In the genomic region with DNA sequence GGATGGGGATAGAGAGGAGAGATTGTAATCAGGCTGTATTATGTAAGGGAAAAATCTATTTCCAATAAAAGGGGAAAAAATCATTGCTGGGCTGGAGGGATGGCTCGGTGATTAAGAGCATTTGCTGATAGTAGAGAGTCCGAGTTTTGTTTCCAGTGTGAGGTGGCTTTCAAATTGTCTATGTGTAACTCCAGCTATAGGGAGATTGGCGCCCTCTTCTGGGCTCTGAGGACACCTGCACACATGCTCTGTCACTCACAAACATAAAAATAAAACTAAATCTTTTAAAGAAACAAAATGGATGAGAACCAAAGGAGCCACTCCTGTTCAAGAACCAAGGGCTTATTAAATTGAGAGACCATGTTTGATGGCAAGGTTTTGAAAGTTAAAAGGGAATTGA, we compare ENCODE assay signal across 8 mouse cellular contexts. TPM values are rescaled to one million over a fixed set of nuclear protein-coding genes. Genes with fewer than 3 reads are reported as not detected.
DNase-seq lines count a peak whose midpoint lies in the region; ATAC-seq and TF ChIP-seq lines count a peak whose summit lies in the region.

No protein-coding gene starts in this region.

- no peaks in the 10 kb centered on the region for H3K36me3 ChIP-seq in lung, postnatal 0 days (ENCODE audit: insufficient read depth, low read length)

- no peak for TF ChIP-seq EP300 in lung, postnatal 0 days (IDR thresholded peaks at IDR 0.05)

- H3K4me2 ChIP-seq in lung, postnatal 0 days (replicated peaks; ENCODE audit: low read depth, low read length): no peak overlapping the region

- WGBS in lung, postnatal 0 days: 30% methylated on average over 3 of the region's 3 CpGs
- 33% methylated on average over 3 of the region's 3 CpGs for WGBS in cerebellum, adult 2 months

- H3K27ac ChIP-seq in lung, postnatal 0 days (ENCODE audit: low read length): no peak overlapping the region
- no peak overlapping the region for H3K27ac ChIP-seq in cerebellum, adult 2 months (ENCODE audit: insufficient read depth, low read length)

- H3K4me3 ChIP-seq in lung, postnatal 0 days (ENCODE audit: low read depth, low read length): no peak overlapping the region
- no peak overlapping the region for H3K4me3 ChIP-seq in cerebellum, adult 2 months (replicated peaks; ENCODE audit: insufficient read depth, low read depth, low read length)

- H3K4me1 ChIP-seq in lung, postnatal 0 days (ENCODE audit: insufficient read depth, low read depth, low read length): no peaks in the 10 kb centered on the region
- no peaks in the 10 kb centered on the region for H3K4me1 ChIP-seq in cerebellum, adult 2 months (ENCODE audit: control insufficient read depth, insufficient read depth, low read length)

- H3K27me3 ChIP-seq in lung, postnatal 0 days (replicated peaks; ENCODE audit: insufficient read depth, low read length): no peaks in the 10 kb centered on the region
- H3K27me3 ChIP-seq in cerebellum, adult 2 months (ENCODE audit: control insufficient read depth, insufficient read depth, low read length): no peaks in the 10 kb centered on the region

- TF ChIP-seq POLR2A in cerebellum, adult 2 months (IDR thresholded peaks at IDR 0.05; ENCODE audit: borderline replicate concordance, insufficient read depth, low read length): no peak

- no peaks in the 10 kb centered on the region for H3K9me3 ChIP-seq in lung, postnatal 0 days (ENCODE audit: low read length)

- peak; percentile 5 for DNase-seq in gastrocnemius, adult 18-20 months (ENCODE audit: low spot score)
- no peak for DNase-seq in gastrocnemius, postnatal 14 days
- peak; percentile 42 for DNase-seq in lung, postnatal 0 days (ENCODE audit: low spot score)
- DNase-seq in lung, postnatal 10 days: no peak
- peak; percentile 30 to 38 for DNase-seq in cerebellum, adult 2 months
- peak; percentile 73 for DNase-seq in retina, postnatal 1 day
- no peak for DNase-seq in layer of hippocampus, adult 18-20 months (ENCODE audit: low spot score in 2 of 2)
- no peak for DNase-seq in T-cell, adult 2 months (ENCODE audit: low spot score)

- TF ChIP-seq CTCF in lung, postnatal 0 days (IDR thresholded peaks at IDR 0.05): peak; percentile 56
- peak; percentile 69 for TF ChIP-seq CTCF in cerebellum, adult 2 months (IDR thresholded peaks at IDR 0.05; ENCODE audit: borderline replicate concordance, insufficient read depth, low read depth, low read length)

- intact Hi-C loops in gastrocnemius, postnatal 14 days (cut with DNase I; ENCODE audit: low total_unique reads): no loop called here

- H3K9ac ChIP-seq in lung, postnatal 0 days (replicated peaks; ENCODE audit: low read depth): no peak overlapping the region

- no peak for ATAC-seq in lung, postnatal 0 days

RNA-seq across cellular contexts. Expression of gene Rtn1, which starts 8.9 kb away (rescaled TPM):
- total RNA-seq in gastrocnemius, adult 18-20 months (2021): 1 to 10 TPM; 1.9 to 2.3 TPM
- total RNA-seq in gastrocnemius, postnatal 14 days (2021): 1 to 10 TPM; 3.3 to 4.6 TPM
- 12.2 and 13.4 TPM in 2 replicates for polyA plus RNA-seq in lung, postnatal 0 days (2015; fragmentation: Nextera tagmentation; extraction: Ambion mirVana)
- polyA plus RNA-seq in cerebellum, adult 2 months (2012; rRNA removed): 941 and 958 TPM in 2 replicates
- total RNA-seq in layer of hippocampus, adult 18-20 months (2021): 1,000 to 10,000 TPM; 1,418 to 1,485 TPM

RNA-seq across cellular contexts. Expression of gene Lrrc9, which starts 23.9 kb away (rescaled TPM):
- total RNA-seq in gastrocnemius, adult 18-20 months (2021): under 1 TPM; 0.11 to 0.17 TPM
- total RNA-seq in gastrocnemius, postnatal 14 days (2021): under 1 TPM in 1 of 2 experiments, not detected in 1; 0.06 TPM
- polyA plus RNA-seq in lung, postnatal 0 days (2015; fragmentation: Nextera tagmentation; extraction: Ambion mirVana): 0.95 and 1.2 TPM in 2 replicates
- polyA plus RNA-seq in cerebellum, adult 2 months (2012; rRNA removed): 1.2 and 1.6 TPM in 2 replicates
- total RNA-seq in layer of hippocampus, adult 18-20 months (2021): 1 to 10 TPM; 2.2 to 2.6 TPM

Comparison
In these comparisons a context has a peak if more than half of its experiments do, and no peak if none do; other contexts are left out.
1. DNase-seq: peak in gastrocnemius, adult 18-20 months (single experiment), lung, postnatal 0 days (single experiment), cerebellum, adult 2 months (2 of 2) and retina, postnatal 1 day (single experiment); none in gastrocnemius, postnatal 14 days (single experiment), lung, postnatal 10 days (single experiment), layer of hippocampus, adult 18-20 months (0 of 2) and T-cell, adult 2 months (single experiment).
2. RNA of gene Rtn1, which starts 8.9 kb away (total RNA-seq): 1,418 to 1,485 TPM in layer of hippocampus, adult 18-20 months; 3.3 to 4.6 TPM in gastrocnemius, postnatal 14 days and 1.9 to 2.3 TPM in gastrocnemius, adult 18-20 months; every median in the first group is over 100 times any median in the second.